Mouse (Mus musculus): ENCODE data around the gene Mki67.
A peak's percentile ranks its signal among the peaks of the same experiment; 100 is the strongest.

The Mki67 gene

GRCm38 (mm10) chr7:135715642-135716444, at the start of gene Mki67:
Mki67 (minus strand) TSS chr7:135716361.
- DNase-seq: no peak

GRCm38 (mm10) chr7:135763311-135763710, 47.1 kb upstream of the Mki67 start:
- DNase-seq: no peak

GRCm38 (mm10) chr7:135758754-135759510, 42.8 kb upstream of the Mki67 start:
- no peak for DNase-seq

- DNase-seq: no peak
These were observed 42.0 kb upstream of the Mki67 start for GRCm38 (mm10) chr7:135758171-135758570.

- DNase-seq: no peak
These were observed 40.9 kb upstream of the Mki67 start for GRCm38 (mm10) chr7:135756984-135757586.

- no peak for DNase-seq
These were observed 32.8 kb upstream of the Mki67 start for GRCm38 (mm10) chr7:135748986-135749385.

GRCm38 (mm10) chr7:135747072-135747471, 30.9 kb upstream of the Mki67 start:
- no peak for DNase-seq

- no peak for DNase-seq
These were observed 30.4 kb upstream of the Mki67 start for GRCm38 (mm10) chr7:135746528-135746927.

GRCm38 (mm10) chr7:135745091-135745490, 28.9 kb upstream of the Mki67 start:
- DNase-seq: no peak

- DNase-seq: no peak
These were observed 24.3 kb upstream of the Mki67 start for GRCm38 (mm10) chr7:135740453-135740852.

- DNase-seq: no peak
These were observed 20.4 kb upstream of the Mki67 start for GRCm38 (mm10) chr7:135736581-135736886.

GRCm38 (mm10) chr7:135735691-135736580, 19.8 kb upstream of the Mki67 start:
- DNase-seq: peak; percentile 66

GRCm38 (mm10) chr7:135734911-135735646, 18.9 kb upstream of the Mki67 start:
- no peak for DNase-seq

- no peak for DNase-seq
These were observed 18.2 kb upstream of the Mki67 start for GRCm38 (mm10) chr7:135734379-135734778.

GRCm38 (mm10) chr7:135728038-135728437, 11.9 kb upstream of the Mki67 start:
- DNase-seq: no peak

- DNase-seq: no peak
These were observed 10.5 kb upstream of the Mki67 start for GRCm38 (mm10) chr7:135726707-135727106.

GRCm38 (mm10) chr7:135723672-135724341, 7.6 kb upstream of the Mki67 start:
- DNase-seq: no peak

GRCm38 (mm10) chr7:135722011-135722838, 6.1 kb upstream of the Mki67 start:
- no peak for DNase-seq

GRCm38 (mm10) chr7:135721436-135721992, 5.4 kb upstream of the Mki67 start:
- DNase-seq: no peak

- no peak for DNase-seq
These were observed 902 bp upstream of the Mki67 start for GRCm38 (mm10) chr7:135716968-135717557.

All from cerebellum, adult 8-10 months (tissue).